Mouse (Mus musculus) cerebellum, adult 11 months (tissue): ENCODE measurements around the gene Shd.

Source experiments
- DNase-seq: peaks from one replicate; pipeline ENCODE4 v3.0.0; 2022

Shd gene

DNA sequence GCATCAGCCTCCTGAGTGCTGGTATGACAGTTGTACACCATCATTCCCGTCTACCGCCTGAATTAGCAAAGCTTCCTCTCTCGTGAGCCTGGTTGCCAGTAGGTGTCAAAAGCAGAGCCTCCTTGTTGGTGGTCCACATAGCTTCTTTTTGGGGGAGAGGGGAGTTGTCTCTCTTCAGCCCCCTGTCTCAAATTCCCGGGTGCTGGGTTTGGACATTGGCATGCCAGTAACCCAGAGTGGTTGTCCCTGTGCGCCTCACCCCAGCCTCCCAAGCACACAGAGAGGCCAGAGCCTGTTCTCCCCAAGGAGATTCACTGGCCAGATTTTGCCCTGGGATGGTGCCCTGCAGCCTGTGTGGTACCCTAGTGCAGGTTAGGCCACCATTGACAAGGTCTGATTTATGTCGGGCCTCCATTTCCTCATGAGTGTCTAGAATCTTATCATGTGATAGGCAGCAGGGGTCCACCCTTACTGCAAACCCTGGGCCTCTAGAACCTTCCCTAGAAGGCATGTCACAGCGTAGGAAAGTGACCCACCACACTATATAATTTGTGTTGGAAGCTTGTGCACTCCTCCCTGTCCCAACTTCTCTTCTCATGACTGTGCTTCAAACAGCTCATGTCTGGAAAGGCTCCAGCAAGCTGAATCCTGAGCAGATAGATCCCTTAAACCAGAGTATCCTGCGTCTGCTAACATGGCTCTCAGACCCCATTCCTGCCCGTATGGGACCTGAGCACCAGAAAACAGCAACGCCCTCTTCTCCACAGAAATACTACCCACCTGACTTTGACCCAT, 10.1 kb upstream of the Shd start:
- DNase-seq = peak; percentile 39

DNA sequence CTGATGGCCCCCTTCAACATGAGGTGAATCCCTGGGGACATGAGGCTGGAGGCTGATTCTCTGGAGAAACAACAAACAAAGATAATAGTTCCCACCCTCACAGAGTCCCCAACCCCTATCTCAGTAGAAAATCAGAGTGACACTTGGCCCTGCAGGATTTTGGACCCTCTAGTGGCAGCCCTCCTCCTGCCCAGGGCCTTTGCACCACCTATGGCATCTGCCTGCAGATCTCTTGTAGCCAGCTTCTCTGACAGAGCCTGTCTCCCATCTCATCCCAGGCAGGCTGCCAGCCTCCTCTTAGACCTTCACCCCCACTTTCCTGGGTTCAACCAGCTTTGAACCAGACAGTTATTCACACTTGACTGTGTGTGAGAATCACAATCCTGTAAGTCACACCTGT, 9.5 kb upstream of the Shd start:
- peak; percentile 39 for DNase-seq

DNA sequence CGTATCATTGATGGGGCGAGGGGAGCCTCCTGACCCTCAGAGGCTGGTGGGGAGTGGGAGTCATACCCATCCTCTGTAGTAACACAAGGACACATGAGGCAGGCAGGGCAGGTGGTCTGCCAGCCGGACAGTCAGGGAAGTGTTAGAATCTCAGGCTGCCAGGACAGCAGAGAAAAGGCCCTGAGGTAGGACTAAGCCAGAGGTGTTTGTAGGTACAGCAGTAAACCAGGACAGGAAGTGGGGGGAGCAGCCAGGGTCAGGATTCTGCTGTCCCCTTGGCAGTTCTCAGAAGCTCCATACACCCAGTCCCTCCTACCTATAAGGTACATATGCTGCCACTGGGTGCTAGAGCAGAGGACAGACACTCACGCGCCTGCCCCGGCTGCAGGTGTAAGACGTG, 8.6 kb upstream of the Shd start:
- peak; percentile 16 for DNase-seq

DNA sequence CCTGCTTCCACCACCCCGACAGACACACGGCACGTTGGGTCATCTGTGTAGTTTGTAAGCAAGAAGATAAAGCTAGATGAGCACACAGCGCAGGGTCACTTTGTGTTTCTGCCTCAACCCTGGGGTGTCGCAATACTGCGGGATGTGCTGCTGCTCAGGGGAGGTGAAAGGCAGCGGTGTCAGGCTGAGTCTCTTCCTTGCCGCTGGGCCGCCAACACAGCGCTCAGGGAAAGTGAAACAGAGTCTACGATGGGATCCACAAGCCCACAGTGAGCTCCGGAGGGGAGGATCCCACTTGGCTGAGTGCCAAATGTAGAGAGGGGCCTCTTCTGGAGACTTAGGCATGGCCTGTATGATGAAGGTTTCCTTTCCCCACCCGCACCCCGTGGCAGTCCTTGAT, 7.1 kb upstream of the Shd start:
- peak; percentile 21 for DNase-seq

DNA sequence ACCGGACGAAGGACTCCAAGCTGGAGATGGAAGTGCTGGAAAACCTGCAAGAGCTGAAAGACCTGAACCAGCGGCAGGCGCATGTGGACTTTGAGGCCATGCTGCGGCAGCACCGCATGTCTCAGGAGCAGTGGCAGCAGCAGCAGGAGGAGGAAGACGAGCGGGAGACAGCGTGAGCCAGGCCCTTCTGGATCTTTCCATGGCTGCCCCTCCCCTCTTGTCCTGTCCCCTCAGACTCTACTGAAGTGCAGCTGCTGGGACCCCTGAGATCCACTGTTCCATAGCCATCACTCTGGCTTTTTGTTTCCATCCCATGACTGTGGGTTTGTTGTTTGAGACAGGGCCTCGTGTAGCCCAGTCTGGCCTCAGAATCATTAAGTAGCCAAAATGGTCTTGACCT, 5.8 kb upstream of the Shd start:
- no peak for DNase-seq

DNA sequence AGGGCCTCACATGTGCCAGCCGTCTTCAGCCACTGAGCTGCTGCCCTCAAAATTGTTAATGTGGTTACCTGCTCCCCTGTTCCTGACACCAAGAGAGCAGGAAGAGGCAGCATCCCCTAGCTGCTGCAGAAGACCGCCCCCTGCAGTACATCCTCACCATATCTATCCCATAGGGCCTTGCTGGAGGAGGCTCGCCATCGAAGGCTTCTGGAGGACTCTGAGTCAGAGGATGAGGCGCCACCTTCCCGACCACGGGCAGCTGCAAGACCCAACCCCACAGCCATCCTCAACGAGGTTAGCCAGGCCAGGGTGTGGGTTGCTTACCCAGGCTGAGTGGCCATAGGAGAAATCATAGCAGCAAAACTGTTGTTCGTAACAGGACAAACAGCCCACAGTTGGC, 5.3 kb upstream of the Shd start:
- DNase-seq = no peak

DNA sequence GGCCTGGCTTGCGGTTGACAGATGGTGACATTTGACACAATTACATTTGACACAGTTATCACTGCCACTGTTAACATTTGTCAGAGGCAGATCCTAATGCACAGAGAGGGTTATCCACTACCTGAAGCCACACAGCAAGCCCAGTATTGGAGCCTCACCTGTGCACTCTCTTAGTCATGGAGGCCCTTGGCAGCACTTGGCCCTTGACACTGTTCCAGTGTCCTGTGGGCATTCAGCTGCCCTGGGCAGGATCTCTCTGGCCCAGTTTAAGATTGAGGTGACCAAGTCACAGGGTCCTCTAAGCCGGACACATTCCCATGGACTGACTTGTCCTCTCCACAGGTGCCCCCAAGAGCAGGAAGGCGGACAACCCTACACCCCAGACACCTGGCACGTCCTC, 3.1 kb upstream of the Shd start:
- DNase-seq = no peak

DNA sequence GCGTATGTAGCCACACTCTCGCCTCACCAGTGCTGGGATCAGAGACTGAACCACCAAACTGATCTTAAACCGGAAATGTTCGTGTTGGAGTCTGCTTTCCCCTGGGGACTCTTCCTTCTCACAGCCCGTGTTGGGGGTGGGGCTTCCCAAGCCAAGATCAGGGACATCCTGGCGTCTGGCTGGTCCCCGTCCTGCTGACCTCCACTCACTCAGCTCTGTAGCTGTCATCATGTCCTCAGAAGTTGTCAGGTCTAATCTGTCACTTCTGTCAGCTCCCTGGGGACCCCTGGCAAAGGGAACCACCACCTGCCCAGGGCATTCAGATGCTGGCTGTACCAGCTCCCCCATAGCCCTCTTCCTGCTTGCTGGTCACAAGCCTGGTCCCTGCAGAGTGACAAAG, 2.1 kb upstream of the Shd start:
- DNase-seq = no peak

DNA sequence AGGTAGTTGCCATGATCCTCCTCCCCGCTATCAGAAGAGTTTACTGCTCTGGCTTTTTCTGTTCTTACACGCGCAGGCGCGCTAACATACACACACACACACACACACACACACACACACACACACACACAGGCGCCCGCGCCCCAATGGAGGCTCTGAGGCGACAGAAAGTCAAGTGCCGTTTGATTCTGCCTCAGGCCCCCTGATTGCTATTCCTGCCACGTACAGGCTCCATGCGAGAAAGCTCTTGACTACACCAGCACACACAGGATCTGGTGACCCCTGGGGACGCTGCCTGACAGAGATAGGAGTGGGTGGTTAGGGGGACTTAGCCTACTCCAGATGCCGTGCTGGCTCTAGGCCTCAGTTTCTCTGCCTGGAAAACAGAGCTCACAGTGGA, 707 bp upstream of the Shd start:
- no peak for DNase-seq

DNA sequence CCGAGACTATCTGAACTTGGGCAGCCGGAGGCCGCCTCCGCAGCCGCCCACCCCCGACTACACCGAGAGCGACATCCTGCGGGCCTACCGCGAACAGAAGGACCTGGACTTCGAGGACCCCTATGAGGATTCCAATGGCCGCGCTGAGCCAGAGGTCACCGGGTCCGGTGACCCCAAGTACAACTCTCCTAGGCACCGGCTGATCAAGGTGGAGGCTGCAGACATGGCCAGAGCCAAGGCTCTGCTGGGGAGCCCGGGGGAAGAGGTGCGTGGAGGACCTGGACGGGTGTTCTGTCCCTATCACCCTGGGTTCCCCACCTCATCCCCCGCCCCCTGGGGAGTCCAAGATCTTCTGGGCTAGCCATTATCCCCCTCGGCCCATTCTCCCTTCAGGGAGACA, 1.2 kb downstream of the Shd start:
- DNase-seq = no peak

DNA sequence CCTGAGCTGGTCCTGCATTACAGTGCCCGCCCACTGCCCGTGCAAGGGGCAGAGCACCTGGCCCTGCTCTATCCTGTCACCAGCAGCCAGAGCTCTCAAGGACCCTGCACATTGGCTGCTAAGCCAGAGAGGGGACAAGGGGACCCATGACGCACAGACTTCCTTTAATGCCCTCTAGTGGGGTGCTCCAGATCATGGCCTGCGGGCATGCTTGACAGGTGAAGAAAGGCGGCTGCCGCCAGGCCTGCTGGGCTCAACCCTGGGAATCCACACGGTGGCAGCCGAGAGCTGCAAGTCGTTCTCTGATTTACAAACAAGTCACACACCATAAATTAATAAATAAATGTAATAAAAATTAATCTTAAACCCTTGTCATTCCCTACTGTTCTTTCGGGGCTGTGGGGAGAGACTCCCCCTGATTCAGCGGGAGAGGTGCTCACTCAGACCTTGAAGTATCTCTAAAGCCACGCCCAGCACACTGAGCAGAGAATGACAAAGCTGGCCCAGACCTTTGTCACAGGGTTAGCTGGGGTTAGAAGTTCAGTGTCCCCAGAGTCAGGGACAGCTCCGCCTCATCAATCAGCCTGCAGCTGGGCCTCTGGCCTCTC, 6.1 kb downstream of the Shd start:
- peak; percentile 84 for DNase-seq

DNA sequence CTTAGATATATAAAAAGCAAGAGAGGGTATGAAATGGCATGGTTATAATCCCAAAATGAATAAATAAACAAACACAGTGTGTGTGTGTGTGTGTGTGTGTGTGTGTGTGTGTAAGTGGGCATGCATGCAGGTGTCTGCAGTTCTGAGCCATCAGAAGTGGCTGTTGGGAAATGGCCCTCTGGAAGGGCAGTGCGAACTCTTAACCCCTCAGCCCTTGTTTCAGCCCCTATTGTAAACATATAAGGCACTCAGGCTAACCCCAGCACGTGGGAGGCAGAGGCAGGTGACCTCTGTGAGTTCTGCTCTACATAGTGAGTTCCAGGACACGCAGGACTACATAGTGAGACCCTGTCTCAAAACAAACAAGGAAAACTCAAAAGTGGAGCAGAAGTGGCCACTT, 7.0 kb downstream of the Shd start:
- no peak for DNase-seq

DNA sequence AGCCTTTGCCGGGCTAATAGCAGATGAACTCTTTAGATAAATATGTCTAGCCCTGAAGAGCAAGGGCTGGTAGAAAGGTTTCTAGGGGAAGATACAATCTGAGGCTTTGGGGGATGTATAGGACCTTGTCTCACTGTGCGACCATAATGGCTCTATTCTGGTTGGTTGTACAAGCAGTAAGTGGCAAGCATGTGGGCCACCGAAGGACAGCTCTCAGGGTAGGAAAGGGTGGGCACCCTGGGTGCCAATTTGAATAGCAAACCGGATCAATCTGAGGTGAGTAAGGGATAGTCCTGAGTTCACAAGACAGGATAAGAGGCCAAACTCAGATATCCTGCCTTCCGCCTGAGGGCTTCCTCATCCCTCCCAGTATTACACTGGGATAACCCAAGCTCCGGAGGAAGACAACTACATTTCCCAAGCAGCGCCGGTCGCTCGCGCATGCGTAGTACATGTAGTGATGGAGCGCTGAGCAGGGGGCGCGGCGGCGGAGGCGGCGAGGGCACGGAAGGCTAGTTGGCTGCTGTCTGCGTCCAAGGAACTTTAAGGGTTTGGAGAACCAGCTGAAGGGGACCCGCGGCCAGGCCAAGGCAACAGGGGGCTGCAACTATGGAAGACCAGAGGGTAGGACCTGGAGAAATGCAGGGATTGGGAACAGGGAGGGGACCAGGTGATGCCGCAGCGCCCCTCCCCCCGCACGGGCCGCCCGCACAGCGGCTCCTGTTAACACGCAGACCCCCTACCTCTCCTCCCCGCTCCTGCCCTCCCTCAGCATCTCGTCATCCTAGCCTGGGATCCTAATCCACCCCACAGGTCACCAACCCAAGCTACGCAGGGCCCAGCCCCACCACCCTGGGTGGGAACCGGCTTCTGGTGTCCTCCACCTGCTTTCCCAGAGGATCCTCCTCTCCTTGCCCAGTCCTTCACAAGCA, 16.0 kb downstream of the Shd start, which contains the start of gene Fsd1:
Gene Fsd1, plus strand, starts transcription at position 480 of the 932 bp plus-strand sequence.
- DNase-seq = peak; percentile 86

DNA sequence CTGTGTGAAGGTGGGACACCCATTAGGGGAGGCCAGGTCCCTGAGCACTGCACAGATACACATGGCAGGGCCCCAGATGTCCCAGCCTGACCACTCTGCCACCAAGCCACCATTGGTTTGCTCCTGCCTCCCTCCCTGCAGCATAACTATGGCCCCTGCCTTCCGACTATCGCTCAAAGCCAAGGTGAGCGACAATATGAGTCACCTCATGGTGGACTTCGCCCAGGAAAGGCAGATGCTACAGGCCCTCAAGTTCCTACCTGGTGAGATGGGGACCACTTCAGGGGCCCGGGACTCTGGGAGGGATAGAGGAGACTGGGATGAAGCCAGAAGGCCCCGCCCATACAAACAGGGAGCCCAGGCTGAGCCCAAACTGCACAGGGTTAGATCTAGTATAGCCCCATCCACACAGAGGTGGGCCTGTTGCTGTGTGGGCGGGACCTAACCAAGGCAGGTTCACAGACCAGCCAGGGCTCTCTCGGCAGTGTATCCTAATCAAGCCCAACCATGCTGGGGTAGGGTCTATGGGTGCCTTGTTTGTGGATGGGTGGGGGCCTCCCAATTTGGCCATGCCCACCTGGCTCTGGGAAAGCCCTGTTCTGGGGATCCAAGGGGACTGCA, 20.1 kb downstream of the Shd start:
- DNase-seq = no peak

DNA sequence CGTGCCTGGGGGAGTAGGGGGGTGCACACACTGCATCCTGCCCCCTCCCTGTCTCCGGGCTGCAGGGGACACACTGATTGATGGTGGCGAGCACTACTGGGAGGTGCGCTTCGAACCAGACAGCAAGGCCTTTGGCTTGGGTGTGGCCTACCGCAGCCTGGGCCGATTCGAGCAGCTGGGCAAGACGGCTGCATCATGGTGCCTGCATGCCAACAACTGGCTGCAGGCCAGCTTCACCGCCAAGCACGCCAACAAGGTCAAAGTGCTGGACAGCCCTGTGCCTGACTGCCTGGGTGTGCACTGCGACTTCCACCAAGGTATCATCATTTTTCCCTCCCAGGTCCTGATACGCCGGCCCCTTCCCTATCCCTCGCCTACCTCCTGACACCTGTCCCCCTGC, 25.7 kb downstream of the Shd start:
- no peak for DNase-seq

DNA sequence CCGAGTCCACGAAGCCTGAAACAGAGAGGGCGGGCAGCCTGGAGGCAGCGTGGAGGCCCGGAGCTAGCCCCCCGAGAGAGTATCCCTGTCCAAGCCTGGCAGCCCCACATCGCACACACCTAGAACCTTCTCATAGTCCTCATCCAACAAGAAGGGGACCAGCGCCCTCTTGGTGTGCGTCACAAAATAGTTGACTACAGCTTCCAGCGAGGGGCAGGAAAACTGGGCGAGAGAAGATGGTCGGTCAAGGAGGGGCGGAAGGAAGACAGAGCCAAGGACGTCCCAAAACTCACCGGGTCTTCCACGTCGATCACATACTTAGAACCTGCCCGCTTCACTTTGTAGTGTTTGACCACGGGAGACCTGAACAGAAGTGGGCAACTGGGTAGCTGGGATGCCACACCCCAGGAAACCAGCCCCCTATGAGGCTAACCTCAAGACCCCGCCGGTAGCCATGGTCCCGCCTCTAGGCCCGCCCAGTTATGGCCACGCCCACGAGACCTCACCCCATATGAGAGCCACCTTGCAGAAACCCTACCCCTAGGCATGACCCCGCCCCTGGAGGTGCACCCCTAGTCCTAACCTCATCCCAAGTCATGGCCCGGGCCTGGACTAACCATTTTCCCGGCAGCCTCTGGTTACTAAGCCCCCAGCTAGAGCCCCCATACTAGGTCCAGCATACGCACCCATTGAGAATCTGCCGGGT, 29.7 kb downstream of the Shd start:
- DNase-seq = no peak

DNA sequence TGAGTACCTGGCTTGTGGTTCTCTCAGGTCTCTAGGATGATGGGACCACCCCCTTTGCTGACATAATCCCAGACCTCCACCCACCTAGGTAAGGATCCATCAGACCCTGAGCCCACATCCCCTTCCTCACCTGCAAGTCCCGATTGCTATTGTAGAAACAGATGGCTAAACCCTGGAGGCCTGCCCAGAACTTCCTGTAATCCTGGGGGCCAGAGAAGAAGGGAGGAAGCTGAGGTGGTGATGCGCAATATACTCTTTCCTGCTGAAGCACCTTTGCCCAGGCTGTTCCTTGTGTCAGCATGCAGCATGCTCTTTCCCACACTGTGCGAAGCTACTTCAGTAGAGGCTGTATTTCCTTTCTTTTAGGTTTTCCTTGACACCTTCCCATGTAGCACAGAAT, 32.7 kb downstream of the Shd start:
- DNase-seq = no peak

DNA sequence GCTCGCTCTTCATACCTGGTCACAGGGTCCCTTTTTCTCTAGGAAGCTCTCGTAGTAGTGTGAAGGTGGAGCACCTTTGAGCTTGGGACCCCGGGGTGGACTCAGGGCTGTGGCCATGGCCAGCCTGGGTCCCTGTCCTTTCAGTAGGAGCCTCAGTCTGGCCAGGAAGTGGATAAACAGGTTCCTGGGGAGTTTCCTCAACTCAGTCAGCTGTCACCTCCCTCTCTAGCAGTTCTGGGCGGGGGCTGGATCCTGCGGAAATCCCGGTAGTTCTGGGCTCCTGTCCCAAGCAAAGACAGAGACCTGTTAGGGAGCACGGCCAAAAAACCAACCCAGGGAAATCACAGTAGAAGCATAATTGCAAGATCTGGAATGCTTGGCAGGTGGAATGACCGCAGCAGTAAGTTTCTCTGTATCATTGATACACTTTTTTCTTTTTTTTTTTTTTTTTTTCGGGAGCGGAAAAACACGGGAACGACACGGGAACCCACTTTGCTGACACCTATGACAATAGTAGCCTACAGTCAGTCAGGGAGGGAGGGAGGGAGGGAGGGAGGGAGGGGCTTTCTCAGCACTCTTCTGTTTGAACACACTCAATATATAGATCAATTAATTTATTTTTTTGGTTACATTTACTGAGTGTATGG, 35.3 kb downstream of the Shd start, which contains the start of the genes Stap2 and Mpnd:
Gene Stap2, minus strand, starts transcription at position 170 of the 647 bp plus-strand sequence.
Gene Mpnd, plus strand, starts transcription at position 297 of the 647 bp plus-strand sequence.
- no peak for DNase-seq

DNA sequence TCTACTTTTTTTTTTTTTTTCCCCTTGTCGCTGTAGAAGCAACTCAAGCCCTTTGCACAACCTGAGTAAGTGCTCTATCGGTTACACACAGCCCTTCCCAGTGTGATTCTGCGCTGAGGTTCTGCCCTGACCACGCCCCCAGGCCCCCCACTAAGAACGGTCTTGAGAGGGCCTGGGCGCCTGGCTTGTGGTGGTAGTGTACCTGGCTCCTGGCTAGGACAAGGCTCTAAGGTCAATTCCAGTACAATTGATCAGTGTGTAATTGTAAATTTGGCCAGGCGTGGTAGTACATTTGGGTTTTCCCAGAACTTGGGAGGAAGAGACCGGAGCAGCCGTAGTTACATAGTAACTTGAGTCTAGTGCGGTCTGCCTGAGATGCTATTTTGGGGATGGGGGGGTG, 36.7 kb downstream of the Shd start:
- DNase-seq = no peak

DNA sequence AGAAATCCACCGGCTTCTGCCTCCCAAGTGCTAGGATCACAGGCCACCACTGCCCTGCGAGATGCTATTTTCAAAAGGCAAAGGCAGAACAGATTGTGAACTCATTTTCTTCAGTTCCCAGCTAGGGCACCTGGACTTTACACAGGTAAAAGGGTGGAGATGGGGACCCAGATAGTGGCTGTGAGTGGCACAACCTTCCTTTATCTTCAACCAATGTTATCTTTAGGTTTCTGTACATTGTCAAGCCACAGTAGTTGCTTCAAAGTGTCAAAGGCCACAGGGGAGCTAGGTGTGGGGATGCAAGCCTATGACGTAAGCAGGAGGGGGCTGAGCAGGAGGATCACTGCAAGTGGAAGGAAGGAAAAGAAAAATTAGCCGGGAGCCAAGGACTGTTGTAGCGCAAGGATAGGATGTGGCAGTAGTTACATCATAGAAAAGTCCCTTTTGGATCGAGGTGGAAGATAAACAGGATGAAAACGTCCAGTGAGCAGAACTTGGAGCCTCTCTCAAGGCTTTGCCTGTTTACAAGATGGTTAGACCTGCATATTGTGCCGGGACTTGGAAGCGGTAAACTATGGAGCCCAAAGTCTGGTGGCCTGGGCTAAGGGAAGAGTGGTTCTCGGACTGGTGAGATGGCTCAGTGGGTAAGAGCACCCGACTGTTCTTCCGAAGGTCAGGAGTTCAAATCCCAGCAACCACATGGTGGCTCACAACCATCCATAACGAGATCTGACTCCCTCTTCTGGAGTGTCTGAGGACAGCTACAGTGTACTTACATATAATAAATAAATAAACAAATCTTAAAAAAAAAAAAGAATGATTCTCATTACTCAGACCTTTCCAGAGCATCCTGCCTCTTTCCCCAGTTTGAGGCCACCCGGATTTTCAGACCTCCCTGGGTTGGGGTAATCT, 37.4 kb downstream of the Shd start:
- no peak for DNase-seq
